Mouse (Mus musculus): ENCODE data around the gene Ptpn21. TPM values are rescaled to one million over a fixed set of nuclear protein-coding genes. Genes with fewer than 3 reads are reported as not detected.

Ptpn21 gene
- total and polyA plus RNA-seq, 3 experiments, result 1.2 to 3.8 TPM; not detected in 1

DNA sequence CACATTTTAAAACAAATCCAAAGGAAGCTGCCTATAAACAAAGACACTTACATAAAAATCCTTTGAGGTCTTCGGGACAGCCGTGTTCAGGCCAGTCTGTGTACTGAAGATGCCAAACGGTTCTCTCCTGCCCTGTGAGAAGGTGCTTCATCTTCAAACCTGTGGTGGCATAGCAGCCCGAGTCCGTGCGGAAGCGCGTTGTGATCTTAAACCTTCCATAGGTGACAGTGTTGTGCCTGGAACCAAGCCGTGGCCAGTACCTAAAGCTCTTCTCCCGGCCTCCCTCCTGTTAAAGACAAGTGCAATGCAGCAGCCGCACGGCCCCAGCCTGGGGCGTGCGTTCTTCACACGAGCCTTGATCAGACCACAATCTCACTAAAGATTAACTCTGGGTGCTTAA is 57.3 kb downstream of the Ptpn21 start:
- no peak overlapping the region for H3K27ac ChIP-seq (ENCODE audit: control insufficient read depth, low read depth, low read length)
- H3K36me3 ChIP-seq (ENCODE audit: control insufficient read depth in 1 of 2, insufficient read depth in 2 of 2, low read length in 2 of 2), result no peaks in the 10 kb centered on the region
- no peak for TF ChIP-seq ETS1 (IDR thresholded peaks at IDR 0.05; ENCODE audit: low read depth, low read length)
- TF ChIP-seq USF2 (IDR thresholded peaks at IDR 0.05; ENCODE audit: borderline replicate concordance in 1 of 2, insufficient read depth in 1 of 2, low read depth in 1 of 2, low read length in 2 of 2), result no peak
- TF ChIP-seq ELF1 (IDR thresholded peaks at IDR 0.05; ENCODE audit: low read depth, low read length), result no peak
- TF ChIP-seq HCFC1 (IDR thresholded peaks at IDR 0.05; ENCODE audit: low read depth, low read length), result no peak
- no peak for TF ChIP-seq ZMIZ1 (IDR thresholded peaks at IDR 0.05; ENCODE audit: low read depth, low read length)
- no peak for TF ChIP-seq ZC3H11A (IDR thresholded peaks at IDR 0.05; ENCODE audit: low read depth, low read length)
- TF ChIP-seq CHD2 (IDR thresholded peaks at IDR 0.05; ENCODE audit: low read length), result no peak

DNA sequence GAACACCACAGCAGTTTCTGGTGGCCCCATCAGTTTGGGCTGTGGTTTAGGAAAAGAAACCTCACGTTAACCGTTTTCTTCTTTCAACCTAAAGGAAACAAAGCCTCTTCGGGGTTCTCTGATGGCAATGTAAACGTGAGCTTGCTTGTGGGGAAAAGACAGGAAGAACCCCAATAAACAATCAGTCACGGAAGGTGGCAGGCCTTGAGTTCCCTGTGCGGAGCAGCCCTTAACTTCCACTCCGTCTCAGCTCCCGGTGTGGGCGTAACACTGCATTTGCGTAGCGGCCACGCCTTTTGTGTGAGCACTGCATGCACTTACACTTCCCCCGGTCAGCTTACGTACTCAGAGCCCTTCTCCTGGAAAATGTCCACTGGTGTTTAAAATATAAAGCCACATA is 59.9 kb downstream of the Ptpn21 start:
- Histone ChIP-seq H3K4me3 (ENCODE audit: control insufficient read depth in 1 of 2, insufficient read depth in 1 of 2, low read depth in 2 of 2, low read length in 2 of 2) (no peak overlapping the region), H3K79me2 (ENCODE audit: control insufficient read depth, insufficient read depth, low read length, poor library complexity) (no peaks in the 10 kb centered on the region), H3K4me1 (ENCODE audit: control insufficient read depth in 1 of 2, insufficient read depth in 2 of 2, low read length in 2 of 2) (no peaks in the 10 kb centered on the region), H3K9me3 (replicated peaks; ENCODE audit: insufficient read depth, low read length) (no peaks in the 10 kb centered on the region), H3K9ac (ENCODE audit: control insufficient read depth, low read depth, low read length, poor library complexity, severe bottlenecking) (no peak overlapping the region), H3K27me3 (ENCODE audit: control insufficient read depth in 1 of 2, insufficient read depth in 2 of 2, low read length in 2 of 2) (no peaks in the 10 kb centered on the region), H3K27ac (ENCODE audit: control insufficient read depth, low read depth, low read length) (no peak overlapping the region), H3K36me3 (ENCODE audit: control insufficient read depth in 1 of 2, insufficient read depth in 2 of 2, low read length in 2 of 2) (no peaks in the 10 kb centered on the region)
- DNase-seq (ENCODE audit: low read depth, low spot score), result no peak
- TF ChIP-seq BHLHE40 (IDR thresholded peaks at IDR 0.05; ENCODE audit: borderline replicate concordance, low read depth, low read length) (no peak), ZMIZ1 (IDR thresholded peaks at IDR 0.05; ENCODE audit: low read depth, low read length) (no peak), KAT2A (conservative IDR thresholded peaks at IDR 0.05; ENCODE audit: low read depth, low read length) (no peak), UBTF (IDR thresholded peaks at IDR 0.05; ENCODE audit: borderline replicate concordance, insufficient read depth, low read depth, low read length) (no peak), TBP (IDR thresholded peaks at IDR 0.05; ENCODE audit: low read depth, low read length) (no peak), ELF1 (IDR thresholded peaks at IDR 0.05; ENCODE audit: low read depth, low read length) (no peak), CHD2 (IDR thresholded peaks at IDR 0.05; ENCODE audit: low read length) (no peak), GABPA (IDR thresholded peaks at IDR 0.05; ENCODE audit: low read depth, low read length) (no peak), CHD1 (IDR thresholded peaks at IDR 0.05; ENCODE audit: low read depth, low read length) (no peak), SIN3A (IDR thresholded peaks at IDR 0.05; ENCODE audit: low read length) (no peak), MYB (IDR thresholded peaks at IDR 0.05; ENCODE audit: low read depth, low read length) (no peak), RCOR1 (IDR thresholded peaks at IDR 0.05; ENCODE audit: low read depth, low read length) (no peak), POLR2AphosphoS5 (IDR thresholded peaks at IDR 0.05; ENCODE audit: borderline replicate concordance, low read depth, low read length) (no peak), POLR2A (IDR thresholded peaks at IDR 0.05; ENCODE audit: control insufficient read depth in 1 of 2, insufficient read depth in 1 of 2, low read depth in 1 of 2, low read length in 2 of 2, poor library complexity in 1 of 2) (no peak), JUND (IDR thresholded peaks at IDR 0.05; ENCODE audit: low read depth, low read length) (no peak), ZKSCAN1 (IDR thresholded peaks at IDR 0.05; ENCODE audit: low read depth, low read length) (no peak), HCFC1 (IDR thresholded peaks at IDR 0.05; ENCODE audit: low read depth, low read length) (no peak)

More for the DNA sequence above, 57.3 kb downstream of the Ptpn21 start:
- no peak overlapping the region for H3K9ac ChIP-seq (ENCODE audit: control insufficient read depth, low read depth, low read length, poor library complexity, severe bottlenecking)
- no peaks in the 10 kb centered on the region for H3K4me1 ChIP-seq (ENCODE audit: control insufficient read depth in 1 of 2, insufficient read depth in 2 of 2, low read length in 2 of 2)
- no peaks in the 10 kb centered on the region for H3K79me2 ChIP-seq (ENCODE audit: control insufficient read depth, insufficient read depth, low read length, poor library complexity)
- H3K4me3 ChIP-seq (ENCODE audit: control insufficient read depth in 1 of 2, insufficient read depth in 1 of 2, low read depth in 2 of 2, low read length in 2 of 2), result no peak overlapping the region
- no peaks in the 10 kb centered on the region for H3K27me3 ChIP-seq (ENCODE audit: control insufficient read depth in 1 of 2, insufficient read depth in 2 of 2, low read length in 2 of 2)
- H3K9me3 ChIP-seq (replicated peaks; ENCODE audit: insufficient read depth, low read length), result no peaks in the 10 kb centered on the region
- no peak for DNase-seq (ENCODE audit: low read depth, low spot score)
